Mouse (Mus musculus) neural tube, embryonic 14.5 days (tissue): ENCODE measurements around the gene Pou6f1. TPM values are rescaled to one million over a fixed set of nuclear protein-coding genes. Genes with fewer than 3 reads are reported as not detected.
A peak's percentile ranks its signal among the peaks of the same experiment; 100 is the strongest.

Source experiments
- ATAC-seq: fragments of 200-750 bp; cut with Nextera tagmentation; 2 replicates; pipeline ENCODE4 v1.8.0; 2017; ENCODE audit warnings: low read depth, mild to moderate bottlenecking, moderate TSS enrichment, moderate library complexity
- H3K27ac ChIP-seq: fragments of 300-500 bp; sonication (generic); 2 replicates; pipeline ENCODE4 v1.5.1; 2014; ENCODE audit warnings: low read depth, mild to moderate bottlenecking, control low read depth, low read length, moderate library complexity, mixed read lengths
- H3K27me3 ChIP-seq: fragments of 300-500 bp; sonication (generic); 2 replicates; pipeline ENCODE4 v1.6.1; 2014; ENCODE audit warnings: low read length; ENCODE audit not compliant: control insufficient read depth, insufficient read depth
- H3K36me3 ChIP-seq: fragments of 300-500 bp; sonication (generic); 2 replicates; pipeline ENCODE4 v1.6.1; 2014; ENCODE audit warnings: low read length, mixed read lengths; ENCODE audit not compliant: control insufficient read depth, insufficient read depth
- H3K4me1 ChIP-seq: fragments of 300-500 bp; sonication (generic); 2 replicates; pipeline ENCODE4 v1.6.1; 2014; ENCODE audit warnings: low read length; ENCODE audit not compliant: control insufficient read depth, insufficient read depth
- H3K4me2 ChIP-seq: fragments of 300-500 bp; sonication (generic); 2 replicates; pipeline ENCODE4 v1.6.1; 2014; ENCODE audit warnings: mild to moderate bottlenecking, low read depth, low read length, control low read depth
- H3K4me3 ChIP-seq: fragments of 300-500 bp; sonication (generic); 2 replicates; pipeline ENCODE4 v1.5.1; 2014; ENCODE audit warnings: low read depth, low read length, control low read depth, mixed read lengths
- H3K9ac ChIP-seq: fragments of 300-500 bp; sonication (generic); replicated peaks from 2 replicates; pipeline ENCODE4 v1.6.1; 2014; ENCODE audit warnings: low read depth, mild to moderate bottlenecking, control low read depth, low read length, mixed read lengths
- H3K9me3 ChIP-seq: fragments of 300-500 bp; sonication (generic); 2 replicates; pipeline ENCODE4 v1.6.1; 2016; ENCODE audit warnings: low read length; ENCODE audit not compliant: control insufficient read depth
- WGBS: fragments of 180-500 bp; shearing (Covaris S2); extraction: QIAGEN DNeasy Blood & Tissue Kit; methylation state at CpG from one replicate; pipeline ENCODE4 v1.1.7; 2014; 5-methylcytosine and 5-hydroxymethylcytosine counted together
- polyA plus RNA-seq: library from polyadenylated mRNA; unstranded; fragments of >200 nt; fragmentation: Nextera tagmentation; extraction: Ambion mirVana; gene quantifications from 2 replicates; pipeline ENCODE4 v1.2.1, GENCODE M21; 2014

Pou6f1 gene
- 47.6 and 49.7 TPM in 2 replicates for polyA plus RNA-seq

DNA sequence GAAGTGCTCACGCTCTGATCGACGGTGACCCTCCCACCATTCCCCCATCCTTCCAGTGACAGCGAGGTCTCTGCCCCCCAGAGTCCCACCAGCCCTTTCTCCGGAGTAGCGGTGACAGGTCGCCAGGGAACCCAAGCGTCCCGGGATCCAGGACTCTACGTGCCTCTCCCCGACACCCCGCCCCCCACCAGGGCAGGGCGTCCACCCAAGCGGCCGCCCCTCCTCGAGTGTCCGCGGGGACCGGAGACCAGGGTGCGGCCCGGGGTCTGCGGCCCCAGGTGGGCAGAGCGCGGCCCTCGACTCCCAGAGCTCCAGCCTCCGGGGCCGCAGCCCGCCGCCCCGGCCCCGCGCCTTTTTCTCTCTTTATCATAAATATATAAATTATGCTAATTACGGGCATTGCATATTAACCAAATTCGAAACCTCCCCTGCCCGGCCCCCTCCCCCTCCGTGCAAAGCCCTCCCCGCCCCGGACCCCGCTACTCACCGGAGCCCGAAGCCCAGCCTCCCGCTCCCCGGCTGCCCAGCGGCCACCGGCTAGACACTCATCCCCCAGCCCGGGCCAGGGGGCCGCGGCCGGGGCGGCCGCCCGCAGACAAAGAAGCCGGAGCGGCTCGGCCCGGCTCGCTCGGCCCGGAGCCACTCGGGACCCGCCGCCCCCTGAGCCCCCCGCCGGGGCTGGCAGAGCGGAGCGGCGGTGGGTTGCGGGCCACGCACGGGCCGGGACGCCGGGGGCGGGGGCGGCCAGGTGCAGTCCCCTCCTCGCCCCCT is at the start of gene Pou6f1:
Pou6f1 (minus strand) TSS at position 709 of the 771 bp plus-strand sequence.
- peak within 1 kb of the TSS; percentile 96 for H3K9ac ChIP-seq
- H3K27ac ChIP-seq: peak within 1 kb of the TSS; percentile 87
- no peaks in the 10 kb centered on the region for H3K9me3 ChIP-seq
- WGBS: under 1% methylated on average over 65 of the region's 76 CpGs
- 0 out of 2 replicates have a peak, but pooled peaks cover 2% of the 10 kb centered on the region for H3K27me3 ChIP-seq
- no peaks in the 10 kb centered on the region for H3K36me3 ChIP-seq
- peak within 1 kb of the TSS; percentile 57 for H3K4me2 ChIP-seq
- H3K4me1 ChIP-seq: peaks cover 5% of the 10 kb centered on the region; the same call in 1 of the 2 replicates
- ATAC-seq: peak; percentile 62
- H3K4me3 ChIP-seq: peak within 1 kb of the TSS; percentile 79

DNA sequence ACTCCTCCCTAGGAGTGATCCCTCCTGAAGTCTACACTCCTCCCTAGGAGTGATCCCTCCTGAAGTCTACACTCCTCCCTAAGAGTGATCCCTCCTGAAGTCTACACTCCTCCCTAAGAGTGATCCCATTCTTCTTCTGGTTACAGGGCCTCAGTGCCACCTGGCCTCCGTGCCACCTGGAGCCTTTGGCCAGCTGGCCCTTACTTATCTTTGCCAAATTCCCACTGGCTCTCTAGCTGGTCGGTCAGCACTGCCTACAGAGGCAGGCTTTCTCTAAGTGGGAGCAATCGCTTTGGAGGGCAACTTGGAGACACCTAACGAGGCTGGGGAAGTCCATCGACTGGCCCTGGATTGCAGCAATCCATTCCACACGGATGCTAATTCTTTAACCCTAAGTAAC is 46.4 kb upstream of the Pou6f1 start:
- 81% methylated on average over 6 of the region's 6 CpGs for WGBS
- no peak overlapping the region for H3K9ac ChIP-seq
- H3K27ac ChIP-seq: no peak overlapping the region

DNA sequence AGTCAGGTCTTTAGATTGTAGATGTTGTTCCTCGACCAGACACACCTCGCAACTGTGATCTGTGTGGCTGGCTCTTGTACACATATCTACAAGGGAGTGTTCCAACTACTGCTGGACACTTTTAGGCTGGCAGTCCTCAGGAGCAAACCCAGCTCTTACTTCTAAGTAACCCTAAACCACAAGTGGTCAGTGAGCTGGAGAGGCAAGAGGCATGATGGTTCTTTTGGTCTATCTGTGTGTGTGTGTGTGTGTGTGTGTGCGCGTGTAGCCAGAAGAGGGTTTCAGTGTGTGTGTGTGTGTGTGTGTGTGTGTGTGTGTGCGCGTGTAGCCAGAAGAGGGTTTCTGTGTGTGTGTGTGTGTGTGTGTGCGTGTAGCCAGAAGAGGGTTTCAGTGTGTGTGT is 42.7 kb upstream of the Pou6f1 start:
- H3K4me2 ChIP-seq: no peak overlapping the region
- H3K27me3 ChIP-seq: peaks cover 5% of the 10 kb centered on the region
- no peak overlapping the region for H3K4me3 ChIP-seq
- ATAC-seq: no peak
- H3K36me3 ChIP-seq: no peaks in the 10 kb centered on the region
- H3K27ac ChIP-seq: no peak overlapping the region
- H3K9me3 ChIP-seq: no peaks in the 10 kb centered on the region
- 95% methylated on average over 7 of the region's 7 CpGs for WGBS
- H3K4me1 ChIP-seq: no peaks in the 10 kb centered on the region
- H3K9ac ChIP-seq: no peak overlapping the region

More for the DNA sequence above, 46.4 kb upstream of the Pou6f1 start:
- no peak for ATAC-seq
- Histone ChIP-seq H3K4me1 (no peaks in the 10 kb centered on the region), H3K9me3 (no peaks in the 10 kb centered on the region), H3K4me3 (no peak overlapping the region), H3K27me3 (no peaks in the 10 kb centered on the region), H3K36me3 (no peaks in the 10 kb centered on the region), H3K4me2 (no peak overlapping the region)

DNA sequence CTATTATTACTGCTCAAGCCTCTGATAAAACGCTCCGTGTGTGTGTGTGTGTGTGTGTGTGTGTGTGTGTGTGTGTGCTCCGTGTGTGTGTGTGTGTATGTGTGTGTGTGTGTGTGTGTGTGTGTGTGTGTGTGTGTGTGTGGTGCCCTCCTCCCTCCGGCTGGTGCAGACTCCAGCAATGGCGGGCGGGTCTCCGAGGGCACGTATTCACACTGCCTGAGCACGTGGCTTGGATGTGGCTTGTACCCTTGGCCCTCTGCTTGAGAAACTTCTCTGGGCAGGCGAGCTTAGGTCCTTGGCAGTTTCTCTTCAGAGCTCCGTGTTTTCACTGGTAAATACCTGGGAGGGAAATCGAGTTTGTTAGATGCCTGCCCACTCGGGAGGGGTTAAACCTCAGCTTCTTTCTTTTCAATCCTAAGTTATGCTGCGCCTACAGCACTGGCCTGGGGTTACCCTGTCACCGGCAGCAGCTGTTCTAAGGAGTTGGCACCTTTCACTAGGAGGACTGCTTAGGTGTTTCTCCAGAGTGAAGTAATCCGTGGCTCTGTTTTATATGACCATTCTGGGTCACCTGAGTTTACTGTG is 41.5 kb upstream of the Pou6f1 start:
- H3K4me3 ChIP-seq: no peak overlapping the region
- ATAC-seq: no peak
- H3K27ac ChIP-seq: no peak overlapping the region
- 77% methylated on average over 14 of the region's 16 CpGs for WGBS
- no peak overlapping the region for H3K9ac ChIP-seq
- H3K27me3 ChIP-seq: peaks cover 16% of the 10 kb centered on the region
- H3K4me2 ChIP-seq: no peak overlapping the region
- no peaks in the 10 kb centered on the region for H3K9me3 ChIP-seq
- H3K36me3 ChIP-seq: no peaks in the 10 kb centered on the region
- peaks cover 11% of the 10 kb centered on the region for H3K4me1 ChIP-seq

DNA sequence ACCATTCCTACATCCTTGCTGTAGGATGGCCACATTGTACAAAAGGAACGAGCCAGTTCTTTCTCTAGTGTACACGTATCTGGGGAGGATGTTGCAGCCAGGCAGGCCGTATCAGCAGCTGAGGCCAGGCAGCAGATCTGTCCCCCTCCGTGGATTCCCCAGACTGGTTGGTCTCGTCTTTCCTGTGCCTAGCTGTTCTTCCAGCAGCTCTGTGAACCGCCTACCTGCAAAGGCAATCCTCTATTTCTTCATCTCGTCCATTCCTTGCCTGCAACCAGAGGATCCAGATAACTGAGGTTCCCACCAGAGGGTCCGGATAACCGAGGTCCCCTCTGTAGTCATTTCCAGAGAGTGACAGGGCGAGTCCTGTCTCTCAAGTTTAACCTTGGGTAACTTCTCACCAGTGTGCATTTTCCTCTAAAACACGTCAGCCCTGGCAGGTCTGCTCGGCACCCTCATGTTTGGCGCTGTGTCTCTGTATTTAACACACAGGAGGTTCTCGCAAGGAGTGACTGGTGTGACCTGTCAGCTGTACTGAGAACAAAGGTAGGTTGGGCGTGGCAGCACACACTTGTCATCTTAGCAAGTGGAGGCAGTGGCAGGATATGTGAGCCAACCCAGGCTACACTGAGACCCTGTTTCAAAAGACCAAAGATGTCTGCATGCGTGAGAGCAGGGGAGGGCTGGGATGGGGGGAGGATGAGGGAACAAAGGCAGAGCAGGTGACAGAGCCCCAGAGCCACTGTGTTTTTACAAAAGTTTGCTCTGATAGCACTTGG is 40.4 kb upstream of the Pou6f1 start:
- no peak overlapping the region for H3K4me2 ChIP-seq

DNA sequence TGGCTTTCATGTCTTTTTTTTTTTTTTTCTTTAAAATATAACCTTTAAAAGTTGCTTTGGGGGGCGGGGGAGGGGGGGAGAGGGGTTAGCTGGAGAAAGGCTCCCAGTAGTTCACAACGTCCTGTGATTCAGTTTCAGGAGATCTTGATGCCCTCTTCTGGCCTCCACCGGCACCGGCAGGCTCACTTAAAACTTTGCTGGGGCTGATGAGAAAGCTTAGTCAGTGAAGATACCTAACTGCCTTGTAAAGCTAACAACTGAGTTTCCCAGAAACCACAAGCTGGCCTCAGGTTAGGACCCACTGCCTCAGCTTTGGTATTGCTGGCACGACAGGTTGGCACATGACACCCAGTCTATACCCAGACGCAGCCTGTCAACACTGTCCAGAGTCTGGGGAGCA is 37.9 kb upstream of the Pou6f1 start:
- Histone ChIP-seq H3K27me3 (peaks cover 29% of the 10 kb centered on the region), H3K9me3 (no peaks in the 10 kb centered on the region), H3K4me2 (no peak overlapping the region), H3K4me3 (no peak overlapping the region), H3K9ac (no peak overlapping the region), H3K4me1 (peaks cover 13% of the 10 kb centered on the region), H3K27ac (no peak overlapping the region), H3K36me3 (no peaks in the 10 kb centered on the region)
- no peak for ATAC-seq
- WGBS: 21% methylated on average over 6 of the region's 6 CpGs

More for the DNA sequence above, 40.4 kb upstream of the Pou6f1 start:
- Histone ChIP-seq H3K9ac (no peak overlapping the region), H3K4me1 (peaks cover 13% of the 10 kb centered on the region), H3K27ac (no peak overlapping the region), H3K36me3 (no peaks in the 10 kb centered on the region), H3K4me3 (no peak overlapping the region), H3K27me3 (peaks cover 25% of the 10 kb centered on the region), H3K9me3 (no peaks in the 10 kb centered on the region)
- 83% methylated on average over 16 of the region's 16 CpGs for WGBS
- no peak for ATAC-seq

DNA sequence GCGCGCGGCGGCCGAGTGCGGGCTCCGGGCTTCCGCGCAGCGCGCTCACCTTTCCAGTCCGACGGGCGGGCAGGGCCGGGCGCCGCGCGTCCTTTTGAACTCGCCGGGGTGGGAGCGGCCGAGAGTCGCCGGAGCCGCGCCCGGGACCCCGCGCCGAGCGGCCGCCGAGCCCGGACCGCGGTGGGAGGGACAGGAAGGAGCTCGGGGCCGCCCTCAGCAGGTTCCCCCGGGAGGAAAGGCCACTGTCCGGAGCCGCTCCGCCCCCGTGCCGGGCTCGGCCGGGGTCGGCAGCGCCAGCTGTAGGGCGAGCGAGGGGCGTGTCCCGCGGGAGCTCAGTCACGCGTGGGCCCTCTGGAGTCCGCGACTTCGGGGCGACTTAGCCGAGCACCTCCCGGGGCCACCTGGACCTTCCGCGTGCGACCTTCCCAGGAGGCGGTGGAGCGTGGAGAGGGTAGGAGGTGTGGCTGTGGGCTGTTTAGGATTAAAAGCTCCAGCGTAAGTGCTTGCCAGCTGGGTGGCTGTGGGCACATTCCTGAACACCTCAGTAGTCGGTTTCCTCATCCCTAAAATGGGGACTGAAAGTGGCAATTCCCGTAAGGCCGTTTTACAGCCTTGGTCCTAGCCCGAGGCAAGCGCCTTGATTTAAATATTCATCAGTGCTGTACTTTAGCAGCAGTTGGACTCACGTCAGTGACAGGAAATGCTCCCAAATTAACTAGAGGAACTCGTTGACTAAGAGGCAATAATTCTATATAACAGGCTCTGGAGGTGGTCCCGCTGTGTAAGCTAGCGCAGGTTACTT is 37.1 kb upstream of the Pou6f1 start, which contains the start of gene Smagp:
Smagp (minus strand) TSS at position 241 of the 802 bp plus-strand sequence.
- no peak for ATAC-seq
- Histone ChIP-seq H3K4me2 (peak within 1 kb of the TSS; percentile 55), H3K27ac (no peak within 1 kb of the TSS), H3K27me3 (peaks cover 29% of the 10 kb centered on the region), H3K9me3 (no peaks in the 10 kb centered on the region), H3K4me1 (peaks cover 13% of the 10 kb centered on the region), H3K4me3 (peak within 1 kb of the TSS; percentile 37), H3K36me3 (no peaks in the 10 kb centered on the region), H3K9ac (peak within 1 kb of the TSS; percentile 34)
- WGBS: under 1% methylated on average over 60 of the region's 77 CpGs

DNA sequence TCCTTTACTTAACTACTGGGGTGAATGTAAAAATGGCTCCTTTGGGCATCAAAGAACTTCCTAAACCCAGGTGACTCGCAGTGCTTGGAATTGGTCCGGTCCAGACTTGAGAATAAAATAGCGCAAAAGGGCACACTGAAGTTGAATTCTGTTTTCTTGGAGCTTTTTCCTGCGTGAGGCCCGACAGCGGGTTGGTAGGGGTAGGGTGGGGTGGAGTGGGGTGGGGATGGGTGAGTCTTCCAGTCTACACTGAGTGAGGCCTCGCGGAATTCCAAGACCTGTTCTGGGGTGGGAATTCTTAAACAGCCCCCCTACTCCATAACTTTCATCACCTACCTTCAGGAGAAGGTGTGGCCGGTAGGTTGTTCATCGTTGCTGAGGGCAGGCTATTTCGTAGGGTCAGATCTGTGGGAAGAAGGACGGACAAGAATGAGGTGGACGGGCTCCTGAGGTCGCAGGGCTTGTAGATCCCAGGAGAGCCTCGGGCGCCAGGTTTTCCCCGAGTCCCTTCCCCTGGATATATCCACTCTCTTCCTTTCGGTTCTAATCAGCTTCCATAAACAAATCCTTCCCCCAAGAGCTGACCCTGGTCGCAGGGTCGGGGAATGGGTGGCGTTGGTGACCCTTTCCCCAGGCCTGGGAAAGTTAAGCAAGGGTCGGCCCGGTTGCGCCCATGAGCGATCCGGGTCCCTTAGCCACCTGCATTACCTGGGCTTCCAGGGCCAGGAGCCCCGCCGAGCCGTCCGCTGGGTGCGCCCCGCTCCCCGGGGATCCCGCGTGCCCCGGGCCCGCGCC is 36.3 kb upstream of the Pou6f1 start:
- WGBS: 5% methylated on average over 33 of the region's 38 CpGs
- Histone ChIP-seq H3K36me3 (no peaks in the 10 kb centered on the region), H3K4me1 (peaks cover 13% of the 10 kb centered on the region), H3K4me2 (peak overlapping the region; percentile 55), H3K4me3 (peak overlapping the region; percentile 37), H3K27me3 (peaks cover 29% of the 10 kb centered on the region), H3K9ac (peak overlapping the region; percentile 34; the same call in 1 of the 2 replicates), H3K27ac (no peak overlapping the region), H3K9me3 (no peaks in the 10 kb centered on the region)
- no peak for ATAC-seq
